Mouse (Mus musculus) heart, embryonic 16.5 days (tissue): ENCODE data around the gene Actr3. TPM values are rescaled to one million over a fixed set of nuclear protein-coding genes. Genes with fewer than 3 reads are reported as not detected.
"Not testable (repeated sequence)": the region's sequence is repeated elsewhere in the genome, so short reads cannot be mapped to it uniquely, and the experiment has no call there.

Experiments used
- ATAC-seq: fragments of 200-750 bp; cut with Nextera tagmentation; replicated peaks from 2 replicates; pipeline ENCODE4 v1.8.0; 2017; ENCODE audit warnings: moderate number of reproducible peaks; ENCODE audit not compliant: insufficient read depth, low FRiP score; ENCODE audit errors: extremely low read depth
- H3K27ac ChIP-seq: fragments of 300-500 bp; sonication (generic); 2 replicates; pipeline ENCODE4 v1.5.1; 2014; ENCODE audit warnings: mild to moderate bottlenecking, low read length, control low read depth, moderate library complexity
- H3K27me3 ChIP-seq: fragments of 300-500 bp; sonication (generic); 2 replicates; pipeline ENCODE4 v1.6.1; 2014; ENCODE audit warnings: low read length, mixed read lengths; ENCODE audit not compliant: control insufficient read depth, insufficient read depth
- H3K36me3 ChIP-seq: fragments of 300-500 bp; sonication (generic); 2 replicates; pipeline ENCODE4 v1.6.1; 2014; ENCODE audit not compliant: control insufficient read depth, insufficient read depth
- H3K4me1 ChIP-seq: fragments of 300-500 bp; sonication (generic); 2 replicates; pipeline ENCODE4 v1.6.1; 2014; ENCODE audit warnings: low read length, mixed read lengths; ENCODE audit not compliant: control insufficient read depth, insufficient read depth
- H3K4me2 ChIP-seq: fragments of 300-500 bp; sonication (generic); 2 replicates; pipeline ENCODE4 v1.6.1; 2014; ENCODE audit warnings: low read depth, mild to moderate bottlenecking, control low read depth, low read length
- H3K4me3 ChIP-seq: fragments of 300-500 bp; sonication (generic); 2 replicates; pipeline ENCODE4 v1.5.1; 2014; ENCODE audit warnings: mild to moderate bottlenecking, control low read depth, low read length
- H3K9ac ChIP-seq: fragments of 300-500 bp; sonication (generic); 2 replicates; pipeline ENCODE4 v1.6.1; 2014; ENCODE audit warnings: low read length, control low read depth
- H3K9me3 ChIP-seq: fragments of 300-500 bp; sonication (generic); replicated peaks from 2 replicates; pipeline ENCODE4 v1.6.1; 2016; ENCODE audit warnings: low read length; ENCODE audit not compliant: control insufficient read depth
- WGBS: fragments of 180-500 bp; shearing (Covaris S2); extraction: QIAGEN DNeasy Blood & Tissue Kit; methylation state at CpG from one replicate; pipeline ENCODE4 v1.1.7; 2014; 5-methylcytosine and 5-hydroxymethylcytosine counted together
- polyA plus RNA-seq: library from polyadenylated mRNA; unstranded; fragments of >200 nt; fragmentation: Nextera tagmentation; extraction: Ambion mirVana; gene quantifications from 2 replicates; pipeline ENCODE4 v1.2.1, GENCODE M21; 2015

Actr3 gene
- polyA plus RNA-seq, 1 experiment from 2014 or later = 348 TPM

DNA sequence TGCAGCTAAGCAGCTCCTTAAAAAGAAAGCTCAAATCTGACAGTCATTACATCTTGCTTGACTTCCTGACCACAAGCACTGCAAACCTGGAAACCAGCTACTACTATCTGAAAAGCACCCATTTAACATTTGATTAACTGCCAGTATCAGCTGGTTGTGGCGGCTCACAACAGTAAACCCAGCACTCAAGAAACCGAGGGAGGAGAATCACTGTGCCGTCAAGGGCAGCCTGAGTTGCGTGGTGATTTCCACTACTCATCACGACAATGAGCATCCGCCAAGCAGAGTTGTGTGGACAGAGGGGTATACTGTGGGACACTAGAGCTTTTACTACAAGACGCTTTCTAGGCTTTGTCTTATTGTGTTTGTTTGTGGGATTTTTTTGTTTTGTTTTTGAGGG, 4.8 kb downstream of the Actr3 start:
- H3K9me3 ChIP-seq = no peaks in the 10 kb centered on the region
- H3K36me3 ChIP-seq = no peaks in the 10 kb centered on the region
- ATAC-seq = no peak
- no peaks in the 10 kb centered on the region for H3K27me3 ChIP-seq
- peak overlapping the region; percentile 47 for H3K9ac ChIP-seq
- 17% methylated on average over 7 of the region's 7 CpGs for WGBS
- H3K4me2 ChIP-seq = peak overlapping the region; percentile 54
- peak overlapping the region; percentile 23; the same call in 1 of the 2 replicates for H3K4me3 ChIP-seq
- peaks cover 51% of the 10 kb centered on the region for H3K4me1 ChIP-seq
- H3K27ac ChIP-seq = peak overlapping the region; percentile 73

DNA sequence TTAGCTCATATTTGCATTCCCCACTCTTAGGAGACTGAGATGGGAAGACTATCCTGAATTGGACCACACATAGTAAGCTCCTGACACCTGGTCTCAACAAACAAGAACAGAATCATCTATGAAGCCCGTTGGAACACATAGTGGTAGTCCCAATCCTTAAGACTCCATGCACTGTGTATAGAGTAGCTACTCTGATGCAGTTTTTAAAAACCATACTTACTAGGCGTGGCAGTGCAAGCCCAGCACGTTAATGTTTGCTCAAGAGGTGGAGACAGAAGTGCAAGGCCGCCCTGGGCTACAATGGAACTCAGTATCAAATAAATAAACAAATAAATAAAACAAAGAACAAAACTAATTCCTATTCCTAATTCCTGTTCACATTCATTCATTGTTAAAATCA, 5.5 kb downstream of the Actr3 start:
- Histone ChIP-seq H3K9ac (no peak overlapping the region), H3K27me3 (no peaks in the 10 kb centered on the region), H3K4me1 (peaks cover 53% of the 10 kb centered on the region), H3K4me2 (no peak overlapping the region), H3K36me3 (no peaks in the 10 kb centered on the region), H3K27ac (no peak overlapping the region), H3K4me3 (no peak overlapping the region), H3K9me3 (no peaks in the 10 kb centered on the region)
- WGBS = 69% methylated on average over 4 of the region's 4 CpGs
- ATAC-seq = no peak

DNA sequence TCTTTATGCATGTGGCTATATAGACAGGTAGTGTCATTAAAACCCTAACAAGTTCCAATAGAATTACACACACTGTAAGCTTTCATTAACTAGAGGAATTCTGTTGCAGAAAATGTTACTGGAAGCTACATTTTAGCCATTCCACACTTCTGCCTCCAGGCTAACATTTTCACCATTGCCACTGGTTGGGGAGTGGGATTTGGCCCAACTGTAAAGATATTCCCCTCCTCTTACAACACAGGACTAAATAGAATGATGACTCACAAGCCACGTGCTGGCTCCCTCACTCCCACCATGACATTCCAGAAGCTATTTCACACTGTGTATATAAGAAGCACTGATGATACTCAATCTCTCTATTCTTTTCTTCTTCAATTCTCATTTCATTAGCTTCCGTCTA, 7.2 kb downstream of the Actr3 start:
- WGBS = 32% methylated on average over 2 of the region's 2 CpGs
- Histone ChIP-seq H3K9me3 (no peaks in the 10 kb centered on the region), H3K4me2 (0 out of 2 replicates have a peak overlapping the region, but pooled peaks have one; percentile 2), H3K9ac (no peak overlapping the region), H3K27me3 (no peaks in the 10 kb centered on the region), H3K36me3 (no peaks in the 10 kb centered on the region), H3K4me1 (peaks cover 53% of the 10 kb centered on the region), H3K4me3 (no peak overlapping the region), H3K27ac (peak overlapping the region; percentile 35; the same call in 1 of the 2 replicates)
- ATAC-seq = no peak

DNA sequence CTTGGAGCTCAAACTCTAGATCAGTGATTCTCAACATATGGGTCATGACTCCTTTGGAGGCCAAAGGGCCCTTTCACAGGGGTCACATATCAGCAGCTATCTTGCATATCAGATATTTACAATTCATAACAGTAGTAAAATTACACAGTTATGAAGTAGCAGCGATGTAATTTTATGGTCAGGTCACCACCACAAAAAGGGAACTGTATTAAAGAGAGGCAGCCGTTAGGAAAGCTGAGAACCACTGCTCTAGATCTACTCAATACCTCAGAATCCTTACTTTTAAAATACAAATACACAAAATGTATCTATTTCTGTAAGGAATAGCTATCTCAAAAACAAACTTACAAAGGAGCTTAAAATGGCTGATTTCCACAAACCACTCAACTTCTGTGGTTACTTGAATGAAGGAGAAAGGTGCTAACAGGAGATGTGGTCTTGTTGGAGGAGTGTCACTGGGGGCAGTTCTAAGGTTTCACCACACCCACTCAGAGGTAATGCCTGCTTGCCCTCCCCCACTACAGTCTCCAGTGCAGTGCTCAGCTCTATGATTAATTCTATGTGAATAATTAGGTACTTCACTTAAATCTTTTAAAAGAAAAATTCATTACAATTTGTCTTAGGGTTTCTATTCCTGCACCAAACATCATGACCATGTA, 9.0 kb downstream of the Actr3 start:
- Histone ChIP-seq H3K4me3 (no peak overlapping the region), H3K4me2 (no peak overlapping the region), H3K27ac (no peak overlapping the region), H3K9ac (no peak overlapping the region), H3K36me3 (no peaks in the 10 kb centered on the region), H3K4me1 (peaks cover 41% of the 10 kb centered on the region), H3K27me3 (no peaks in the 10 kb centered on the region), H3K9me3 (no peaks in the 10 kb centered on the region)
- no peak for ATAC-seq
- WGBS = 71% methylated on average over 2 of the region's 2 CpGs

DNA sequence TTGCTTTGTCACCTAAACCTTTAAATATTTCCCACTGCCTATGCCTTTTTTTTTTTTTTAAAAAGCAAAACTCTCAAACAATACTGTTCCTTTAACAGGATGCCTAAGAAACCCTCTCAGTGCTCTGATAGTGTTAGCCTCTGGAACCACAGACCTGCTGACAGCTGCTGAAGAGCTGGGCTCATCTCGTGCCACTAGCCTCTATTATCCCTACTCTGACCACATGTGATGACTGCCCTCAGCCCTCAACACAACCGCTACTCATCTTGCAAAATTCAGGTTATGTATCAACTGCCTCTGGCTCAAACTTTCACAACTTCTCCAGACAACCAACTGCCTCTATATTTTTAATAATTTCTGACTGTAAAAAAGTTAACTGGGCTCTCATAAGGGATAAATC, 15.6 kb downstream of the Actr3 start:
- Histone ChIP-seq H3K36me3 (peaks cover 13% of the 10 kb centered on the region), H3K27ac (no peak overlapping the region), H3K9me3 (no peaks in the 10 kb centered on the region), H3K27me3 (no peaks in the 10 kb centered on the region), H3K4me1 (peaks cover 11% of the 10 kb centered on the region), H3K4me2 (no peak overlapping the region), H3K9ac (no peak overlapping the region), H3K4me3 (no peak overlapping the region)
- WGBS = 36% methylated on average over 2 of the region's 2 CpGs
- ATAC-seq = peak; percentile 63; the same call in 1 of the 2 replicates

DNA sequence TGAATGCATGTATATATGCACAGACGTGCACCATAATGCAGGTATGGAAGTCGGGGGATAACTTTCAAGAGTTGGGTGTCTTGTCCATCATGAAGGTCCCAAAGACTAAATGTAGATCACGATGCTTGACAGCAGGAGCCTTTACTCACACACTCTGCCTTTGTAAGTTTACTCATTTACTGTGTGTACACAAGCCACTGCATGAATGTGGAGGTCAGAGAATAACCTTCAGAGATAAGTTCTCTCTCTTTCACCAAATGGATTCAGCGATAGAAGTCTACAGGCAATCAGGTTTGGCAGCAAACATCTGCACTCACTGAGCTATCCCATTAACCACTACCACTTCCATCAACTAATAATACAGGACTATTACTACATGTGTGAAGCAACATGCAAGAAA, 16.8 kb downstream of the Actr3 start:
- no peak overlapping the region for H3K9ac ChIP-seq
- H3K4me1 ChIP-seq = peaks cover 11% of the 10 kb centered on the region

DNA sequence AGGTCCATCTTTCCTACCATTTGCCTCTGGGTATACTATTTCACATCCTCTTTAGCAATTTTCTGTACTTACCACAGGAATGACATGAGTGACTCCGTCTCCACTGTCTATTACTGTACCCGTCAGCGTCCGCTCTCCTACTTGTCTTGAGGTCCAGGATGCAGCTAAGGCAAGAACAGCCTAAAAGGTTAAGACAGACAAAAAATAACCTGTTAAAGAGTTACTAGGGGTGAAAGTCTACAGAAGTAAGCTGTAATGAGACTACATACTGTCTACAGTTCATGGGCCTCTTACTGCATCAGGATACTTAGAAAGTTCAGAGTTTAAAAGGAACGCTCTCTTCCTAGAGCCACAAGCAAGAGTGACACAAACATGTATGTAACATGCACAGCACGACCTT, 28.3 kb downstream of the Actr3 start:
- Histone ChIP-seq H3K9ac (no peak overlapping the region), H3K4me1 (no peaks in the 10 kb centered on the region), H3K27ac (no peak overlapping the region), H3K27me3 (no peaks in the 10 kb centered on the region), H3K4me3 (no peak overlapping the region), H3K4me2 (no peak overlapping the region), H3K9me3 (no peaks in the 10 kb centered on the region), H3K36me3 (peaks cover 43% of the 10 kb centered on the region)
- WGBS = 93% methylated on average over 6 of the region's 6 CpGs
- no peak for ATAC-seq

More for the DNA sequence above, 16.8 kb downstream of the Actr3 start:
- H3K36me3 ChIP-seq = peaks cover 13% of the 10 kb centered on the region
- H3K9me3 ChIP-seq = no peaks in the 10 kb centered on the region
- peak overlapping the region; percentile 4; the same call in 1 of the 2 replicates for H3K27ac ChIP-seq
- WGBS = 77% methylated on average over 4 of the region's 4 CpGs
- no peak for ATAC-seq
- H3K27me3 ChIP-seq = no peaks in the 10 kb centered on the region
- no peak overlapping the region for H3K4me3 ChIP-seq
- H3K4me2 ChIP-seq = no peak overlapping the region

DNA sequence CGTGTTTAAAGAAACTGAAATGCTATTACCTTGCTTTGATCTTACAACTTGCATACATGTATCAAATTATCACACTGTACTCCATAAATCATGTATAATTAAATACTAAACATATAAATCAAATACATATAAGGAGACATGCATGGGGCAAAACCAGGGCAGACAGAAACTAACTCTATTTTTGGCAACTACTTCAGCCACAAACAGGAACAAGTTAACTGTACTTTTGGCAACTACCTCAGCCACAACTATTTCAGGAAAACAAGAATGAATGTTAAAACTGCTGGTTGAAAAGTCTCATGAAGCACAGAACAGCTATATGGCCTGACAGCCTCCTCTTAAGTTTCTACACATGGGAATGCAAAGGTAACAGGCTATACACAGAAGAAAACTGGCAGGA, 40.1 kb downstream of the Actr3 start:
- H3K4me2 ChIP-seq = peak overlapping the region; percentile 28; the same call in 1 of the 2 replicates
- H3K9ac ChIP-seq = peak overlapping the region; percentile 25; the same call in 1 of the 2 replicates
- no peaks in the 10 kb centered on the region for H3K27me3 ChIP-seq
- H3K27ac ChIP-seq = peak overlapping the region; percentile 90
- peaks cover 52% of the 10 kb centered on the region for H3K36me3 ChIP-seq
- WGBS = 88% methylated on average over 1 of the region's 1 CpGs
- no peak overlapping the region; the same call in 1 of the 2 replicates for H3K4me3 ChIP-seq
- H3K4me1 ChIP-seq = peaks cover 8% of the 10 kb centered on the region
- no peaks in the 10 kb centered on the region for H3K9me3 ChIP-seq
- no peak for ATAC-seq

DNA sequence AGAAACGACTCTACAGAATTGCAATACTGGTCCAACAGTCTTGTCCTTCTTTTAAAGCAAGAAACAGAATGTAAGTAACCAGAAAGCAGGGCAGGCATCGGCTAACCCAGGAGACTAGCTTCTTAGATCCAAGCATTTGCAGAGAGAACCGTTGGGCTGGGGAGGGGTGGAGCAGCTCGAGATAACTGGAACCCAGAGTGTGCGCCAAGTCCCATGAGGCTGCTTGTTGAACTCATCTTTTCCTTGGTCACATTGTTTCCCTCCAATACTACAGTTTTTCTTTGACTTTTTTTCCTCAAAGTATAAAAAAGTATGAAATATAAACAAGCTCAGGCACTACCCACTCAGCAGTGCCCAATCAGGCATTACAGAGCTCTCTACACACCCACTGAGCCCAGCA, 42.2 kb downstream of the Actr3 start:
- not testable (repeated sequence) for H3K4me1 ChIP-seq, ATAC-seq, H3K4me3 ChIP-seq, H3K9ac ChIP-seq, H3K27ac ChIP-seq, H3K9me3 ChIP-seq, H3K27me3 ChIP-seq, H3K4me2 ChIP-seq
- H3K36me3 ChIP-seq = peaks cover 39% of the 10 kb centered on the region
- 76% methylated on average over 5 of the region's 5 CpGs for WGBS
